Mouse (Mus musculus) naive thymus-derived CD4-positive, alpha-beta T cell, adult 2 months (primary cell): ENCODE data around the gene Gnat1.
A peak's percentile ranks its signal among the peaks of the same experiment; 100 is the strongest.

Source experiments
- DNase-seq: peaks from one replicate; pipeline ENCODE4 v3.0.0-alpha.2; 2011; ENCODE audit warnings: low read depth

The Gnat1 gene

GRCm38 (mm10) chr9:107700114-107700571 is 20.6 kb upstream of the Gnat1 start:
- DNase-seq = no peak

- DNase-seq = no peak
Measured at GRCm38 (mm10) chr9:107699376-107699980, 20.0 kb upstream of the Gnat1 start.

GRCm38 (mm10) chr9:107698611-107699190 is 19.2 kb upstream of the Gnat1 start:
- no peak for DNase-seq

GRCm38 (mm10) chr9:107697811-107698521 is 18.5 kb upstream of the Gnat1 start:
- no peak for DNase-seq

GRCm38 (mm10) chr9:107696845-107697610 is 17.5 kb upstream of the Gnat1 start:
- no peak for DNase-seq

- DNase-seq = no peak
Measured at GRCm38 (mm10) chr9:107696106-107696479, 16.6 kb upstream of the Gnat1 start.

GRCm38 (mm10) chr9:107695441-107696105 is 16.1 kb upstream of the Gnat1 start:
- DNase-seq = no peak

- DNase-seq = no peak
Measured at GRCm38 (mm10) chr9:107694627-107695026, 15.1 kb upstream of the Gnat1 start.

- no peak for DNase-seq
Measured at GRCm38 (mm10) chr9:107693433-107693987, 14.0 kb upstream of the Gnat1 start.

- no peak for DNase-seq
Measured at GRCm38 (mm10) chr9:107692785-107693184, 13.3 kb upstream of the Gnat1 start.

- DNase-seq = peak; percentile 67
Measured at GRCm38 (mm10) chr9:107690391-107690790, 10.9 kb upstream of the Gnat1 start.

- DNase-seq = no peak
Measured at GRCm38 (mm10) chr9:107688939-107689338, 9.4 kb upstream of the Gnat1 start.

- no peak for DNase-seq
Measured at GRCm38 (mm10) chr9:107688415-107688814, 8.9 kb upstream of the Gnat1 start.

GRCm38 (mm10) chr9:107685231-107685981 is 5.9 kb upstream of the Gnat1 start:
- peak; percentile 77 for DNase-seq

- DNase-seq = no peak
Measured at GRCm38 (mm10) chr9:107682405-107682804, 2.9 kb upstream of the Gnat1 start.

- DNase-seq = no peak
Measured at GRCm38 (mm10) chr9:107678861-107679260, 651 bp downstream of the Gnat1 start.

GRCm38 (mm10) chr9:107677819-107678526 is 1.5 kb downstream of the Gnat1 start:
- peak; percentile 94 for DNase-seq

- DNase-seq = peak; percentile 80
Measured at GRCm38 (mm10) chr9:107677091-107677784, 2.3 kb downstream of the Gnat1 start.

GRCm38 (mm10) chr9:107676302-107676701 is 3.2 kb downstream of the Gnat1 start:
- DNase-seq = peak; percentile 69
